Mouse (Mus musculus) bone marrow, adult 2 months (tissue): ENCODE measurements around the gene Nr4a3.

ENCODE experiments used
- CTCF ChIP-seq: fragments of 200-500 bp; IDR thresholded peaks from 2 replicates; pipeline ENCODE4 v1.5.1; 2011; ENCODE audit warnings: low read length, control low read depth; ENCODE audit not compliant: control insufficient read depth, insufficient read depth
- POLR2A ChIP-seq: fragments of 200-500 bp; IDR thresholded peaks from 2 replicates; pipeline ENCODE4 v1.6.1; 2011; ENCODE audit warnings: low read depth, mild to moderate bottlenecking, control low read depth, low read length, borderline replicate concordance; ENCODE audit not compliant: control insufficient read depth

- TF ChIP-seq POLR2A: no peak
- TF ChIP-seq CTCF: no peak
Measured at GRCm38 (mm10) chr4:48076693-48077471, 31.9 kb downstream of the Nr4a3 start.
